26 mouse cellular contexts compared by ENCODE assay signal in genomic region chr2:78283605-78284004, GRCm38 (mm10).
A peak's percentile ranks its signal among the peaks of the same experiment; 100 is the strongest.
DNase-seq lines count a peak whose midpoint lies in the region; ATAC-seq and TF ChIP-seq lines count a peak whose summit lies in the region.
"Had no signal": no experiment of that assay in that cellular context is flagged by ENCODE, and none has a peak within 500 bp of the region (broad histone marks: within the 10 kb centered on the region; RNA-seq: fewer than 3 reads in every experiment).

No protein-coding gene starts in this region.

- ATAC-seq in lung, embryonic 14.5 days (ENCODE audit: insufficient read depth), result peak; percentile 48
- ATAC-seq in lung, embryonic 16.5 days (ENCODE audit: low read depth), result peak; percentile 55
- ATAC-seq: activated CD4-positive, CD25-positive, alpha-beta regulatory T cell, adult 4 months; CD4-positive, CD25-positive, alpha-beta regulatory T cell, adult 4 months; forebrain, embryonic 13.5 days; forebrain, embryonic 15.5 days; Patski had no signal

- no peaks in the 10 kb centered on the region for H3K9me3 ChIP-seq in lung, embryonic 14.5 days (ENCODE audit: low read depth, low read length)
- H3K9me3 ChIP-seq in lung, embryonic 16.5 days (ENCODE audit: control insufficient read depth, low read length), result no peaks in the 10 kb centered on the region
- H3K9me3 ChIP-seq: embryonic facial prominence, embryonic 10.5 days; embryonic facial prominence, embryonic 12.5 days; forebrain, embryonic 13.5 days; forebrain, embryonic 15.5 days; G1E had no signal

- H3K4me2 ChIP-seq in lung, embryonic 14.5 days, result no peak overlapping the region
- no peak overlapping the region for H3K4me2 ChIP-seq in lung, embryonic 16.5 days (ENCODE audit: low read depth, low read length)
- H3K4me2 ChIP-seq: embryonic facial prominence, embryonic 12.5 days; forebrain, embryonic 13.5 days; forebrain, embryonic 15.5 days had no signal

- no peak overlapping the region for H3K4me3 ChIP-seq in lung, embryonic 14.5 days (ENCODE audit: low read depth, low read length)
- H3K4me3 ChIP-seq in lung, embryonic 16.5 days (ENCODE audit: low read length), result no peak overlapping the region
- H3K4me3 ChIP-seq: embryonic facial prominence, embryonic 10.5 days; embryonic facial prominence, embryonic 12.5 days; forebrain, embryonic 13.5 days; forebrain, embryonic 15.5 days had no signal

- peak; percentile 8 to 14 for DNase-seq in heart, adult 18-20 months
- DNase-seq in heart, postnatal 14 days, result no peak
- peak; percentile 71 for DNase-seq in lung, embryonic 14.5 days
- no peak for DNase-seq in lung, adult 18-20 months
- no peak for DNase-seq in lung, postnatal 4 days
- DNase-seq in brain, adult 2 months (ENCODE audit: low read depth, low spot score), result peak; percentile 8
- no peak for DNase-seq in cerebellum, adult 11-12 months
- DNase-seq: adrenal gland, adult 8-10 months; adrenal gland, postnatal 14 days; adrenal gland, postnatal 36 days; B cell, adult 2 months; cerebellum, adult 11 months; cerebellum, adult 2 months; cerebellum, adult 9-10 months; cerebellum, postnatal 10 days; cerebellum, postnatal 25 days had no signal

- H3K27me3 ChIP-seq in lung, embryonic 14.5 days (ENCODE audit: insufficient read depth, low read length), result no peaks in the 10 kb centered on the region
- no peaks in the 10 kb centered on the region for H3K27me3 ChIP-seq in lung, embryonic 16.5 days (ENCODE audit: control insufficient read depth, insufficient read depth, low read depth, low read length)
- H3K27me3 ChIP-seq: CH12.LX; embryonic facial prominence, embryonic 12.5 days; forebrain, embryonic 13.5 days; forebrain, embryonic 15.5 days; Patski had no signal

- no peak overlapping the region for H3K9ac ChIP-seq in lung, embryonic 14.5 days
- no peak overlapping the region for H3K9ac ChIP-seq in lung, embryonic 16.5 days (ENCODE audit: low read length)
- H3K9ac ChIP-seq: embryonic facial prominence, embryonic 12.5 days; forebrain, embryonic 13.5 days; forebrain, embryonic 15.5 days had no signal

- TF ChIP-seq CTCF in lung, embryonic 14.5 days (IDR thresholded peaks at IDR 0.05; ENCODE audit: low read depth), result no peak

- H3K36me3 ChIP-seq in lung, embryonic 14.5 days (ENCODE audit: insufficient read depth), result no peaks in the 10 kb centered on the region
- no peaks in the 10 kb centered on the region for H3K36me3 ChIP-seq in lung, embryonic 16.5 days (ENCODE audit: control insufficient read depth, insufficient read depth, low read length)
- H3K36me3 ChIP-seq: embryonic facial prominence, embryonic 10.5 days; embryonic facial prominence, embryonic 12.5 days; forebrain, embryonic 15.5 days; G1E had no signal

- H3K4me1 ChIP-seq in lung, embryonic 14.5 days (ENCODE audit: insufficient read depth), result no peaks in the 10 kb centered on the region
- peaks cover 6% of the 10 kb centered on the region for H3K4me1 ChIP-seq in lung, embryonic 16.5 days (replicated peaks; ENCODE audit: control insufficient read depth, insufficient read depth, low read length)
- H3K4me1 ChIP-seq: embryonic facial prominence, embryonic 12.5 days had no signal

- WGBS in lung, embryonic 14.5 days, result 28% methylated on average over 4 of the region's 4 CpGs
- 33% methylated on average over 4 of the region's 4 CpGs for WGBS in lung, embryonic 16.5 days

- intact Hi-C loops in heart, postnatal 14 days (cut with DNase I), result no loop called here

- no peak overlapping the region for H3K27ac ChIP-seq in lung, embryonic 14.5 days (ENCODE audit: low read depth)
- no peak overlapping the region for H3K27ac ChIP-seq in lung, embryonic 16.5 days (ENCODE audit: low read length)
- H3K27ac ChIP-seq: embryonic facial prominence, embryonic 10.5 days; embryonic facial prominence, embryonic 12.5 days; forebrain, embryonic 13.5 days; forebrain, embryonic 15.5 days had no signal

Comparison
In these comparisons a context has a peak if more than half of its experiments do, and no peak if none do; other contexts are left out.
1. DNase-seq: peak in heart, adult 18-20 months (2 of 2), lung, embryonic 14.5 days (single experiment) and brain, adult 2 months (single experiment); none in heart, postnatal 14 days (0 of 2), lung, adult 18-20 months (0 of 2), lung, postnatal 4 days (0 of 2) and cerebellum, adult 11-12 months (single experiment).